Mouse (Mus musculus): ENCODE results near the gene Rph3al.

Rph3al gene

DNA sequence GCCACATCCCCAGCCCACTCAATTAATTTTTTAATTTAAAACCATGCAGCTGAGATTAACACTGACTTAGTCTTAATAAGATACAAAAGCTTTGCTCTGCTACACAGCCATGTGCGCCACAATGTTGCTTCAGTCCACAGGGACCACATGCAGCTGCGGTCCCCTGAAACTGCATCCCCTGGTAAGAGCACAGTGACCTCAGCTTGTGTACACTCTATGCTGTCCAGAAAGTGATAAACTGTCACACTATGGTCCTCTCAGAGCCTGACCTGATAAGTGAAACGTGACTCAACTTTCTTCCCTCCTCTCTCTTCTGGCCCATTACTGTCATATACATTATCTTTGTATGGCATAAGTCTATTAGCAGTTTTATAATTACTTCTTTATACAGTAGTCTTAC is 12.2 kb upstream of the Rph3al start:
- no peak for DNase-seq (ENCODE audit: low spot score in 2 of 2)

GRCm38 (mm10) chr11:75948789-75949188 is 10.6 kb upstream of the Rph3al start:
- no peak for DNase-seq (ENCODE audit: low spot score in 2 of 2)

DNA sequence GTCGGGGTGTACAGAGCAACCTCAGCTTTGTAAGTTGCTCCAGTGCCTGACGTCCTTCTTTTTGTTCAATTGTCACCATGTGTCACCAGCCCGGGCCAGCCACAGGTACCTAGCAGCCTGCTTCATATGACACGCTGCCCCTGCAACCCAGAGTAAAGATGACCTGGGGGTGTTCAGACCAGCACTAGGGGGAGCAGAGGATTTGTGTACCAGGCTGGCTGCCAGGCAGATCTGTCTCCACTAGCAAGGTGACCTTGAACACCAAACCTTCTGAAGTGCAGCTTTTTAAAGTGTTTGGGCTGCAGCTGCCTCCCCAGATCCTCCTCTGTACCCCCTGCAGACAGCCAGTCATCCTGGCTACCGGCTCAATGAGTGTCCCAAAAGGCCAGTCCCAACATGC is 9.0 kb upstream of the Rph3al start:
- DNase-seq (ENCODE audit: low spot score in 2 of 2): no peak

DNA sequence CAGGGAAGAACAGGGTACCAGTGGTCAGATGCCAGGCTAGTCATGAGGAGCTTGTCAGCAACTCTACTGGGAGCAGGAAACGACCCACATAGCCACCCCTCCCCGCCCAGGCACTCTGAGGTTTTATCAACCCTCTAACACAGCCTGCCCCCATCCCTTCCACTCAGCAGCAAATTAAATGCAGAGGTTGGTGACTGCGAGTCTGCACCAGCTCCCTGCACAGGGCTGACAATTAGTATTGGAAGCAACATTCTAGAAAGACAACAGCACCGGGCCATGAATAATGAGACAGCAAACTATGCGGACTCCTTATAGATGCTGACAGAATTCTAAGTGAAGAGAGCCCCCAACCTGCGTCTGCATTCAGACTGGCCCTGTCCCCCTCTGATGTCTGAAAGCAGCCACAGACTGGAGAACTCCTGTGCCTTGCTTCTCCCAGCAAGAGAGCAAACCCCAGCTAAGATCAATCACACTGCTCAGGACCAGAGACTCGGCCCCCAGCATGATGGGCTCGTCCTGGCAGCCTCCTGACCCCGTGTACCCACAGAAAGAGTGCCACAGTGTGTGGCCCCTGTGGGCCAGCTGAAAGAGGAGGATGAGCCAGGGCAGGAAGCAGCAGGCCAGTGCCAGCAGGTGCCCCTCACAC is 7.7 kb upstream of the Rph3al start:
- DNase-seq (ENCODE audit: low spot score in 2 of 2): no peak

DNA sequence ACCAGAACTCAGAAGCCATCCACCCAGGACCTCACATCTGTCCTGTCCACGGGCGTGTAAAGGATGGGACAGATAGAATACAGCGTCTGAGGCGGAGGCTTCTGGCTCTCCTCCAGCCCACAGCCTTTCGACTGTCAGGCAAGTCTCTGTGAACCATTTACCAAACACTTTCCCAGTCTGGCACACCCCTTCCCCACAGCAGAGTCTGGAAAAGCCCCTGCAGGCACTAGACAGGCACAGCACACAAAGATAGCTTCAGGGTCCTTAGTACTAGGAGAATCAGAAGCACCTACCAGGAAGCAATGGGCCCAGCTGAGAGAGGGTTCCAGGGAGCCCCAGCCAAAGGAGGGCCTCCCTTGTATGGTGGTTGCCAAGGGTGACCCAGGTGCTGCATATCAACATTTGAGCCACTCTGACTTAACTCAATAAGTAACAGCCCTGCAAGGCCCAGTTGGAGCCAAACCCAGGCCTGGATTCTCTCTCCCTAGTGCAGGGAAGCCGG is 808 bp downstream of the Rph3al start:
- no peak for DNase-seq (ENCODE audit: low spot score in 2 of 2)

- DNase-seq (ENCODE audit: low spot score in 2 of 2): no peak
These were observed 2.3 kb downstream of the Rph3al start for GRCm38 (mm10) chr11:75935819-75936430.

DNA sequence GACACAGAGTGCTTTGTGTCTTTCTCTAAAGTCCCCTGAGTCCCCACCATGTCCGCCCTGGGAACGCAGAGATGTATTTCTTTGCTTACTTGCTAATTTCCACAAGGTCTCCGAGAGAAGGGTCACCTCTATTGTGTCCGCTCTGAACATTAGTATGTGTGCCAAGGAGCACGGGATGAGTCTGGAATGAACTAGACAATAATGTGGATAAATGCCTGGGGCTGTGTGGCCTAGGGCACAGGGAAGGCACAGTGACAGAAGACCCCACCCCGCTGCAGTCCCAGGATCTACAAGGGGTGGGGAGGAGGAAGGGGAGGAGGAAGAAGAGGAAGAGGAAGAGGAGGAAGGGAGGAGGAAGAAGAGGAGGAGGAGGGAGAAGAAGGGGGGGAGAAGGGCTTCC is 3.8 kb downstream of the Rph3al start:
- DNase-seq (ENCODE audit: low spot score in 2 of 2): no peak

- DNase-seq (ENCODE audit: low spot score in 2 of 2): no peak
These were observed 4.9 kb downstream of the Rph3al start for GRCm38 (mm10) chr11:75933371-75933770.

GRCm38 (mm10) chr11:75930911-75931678 is 7.1 kb downstream of the Rph3al start:
- DNase-seq (ENCODE audit: low spot score in 2 of 2): no peak

DNA sequence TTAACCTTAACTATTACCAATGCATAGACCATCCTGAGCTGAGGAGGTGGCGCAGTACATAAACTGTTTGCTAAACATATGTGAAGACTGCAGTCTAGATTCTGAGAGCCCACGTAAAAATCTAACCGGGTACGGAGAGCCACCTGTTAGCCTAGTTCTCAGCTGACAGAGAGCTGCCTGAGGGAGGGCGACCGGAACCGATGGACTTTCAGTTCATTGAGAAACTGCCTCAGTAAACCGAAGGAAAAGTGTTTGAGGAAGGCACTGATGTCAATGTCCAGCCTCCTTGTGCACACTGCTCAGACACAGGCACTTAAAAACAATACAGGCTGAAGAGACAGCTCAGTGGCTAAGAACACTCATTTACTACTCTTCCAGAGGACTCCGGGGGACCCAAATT is 8.0 kb downstream of the Rph3al start:
- no peak for DNase-seq (ENCODE audit: low spot score in 2 of 2)

DNA sequence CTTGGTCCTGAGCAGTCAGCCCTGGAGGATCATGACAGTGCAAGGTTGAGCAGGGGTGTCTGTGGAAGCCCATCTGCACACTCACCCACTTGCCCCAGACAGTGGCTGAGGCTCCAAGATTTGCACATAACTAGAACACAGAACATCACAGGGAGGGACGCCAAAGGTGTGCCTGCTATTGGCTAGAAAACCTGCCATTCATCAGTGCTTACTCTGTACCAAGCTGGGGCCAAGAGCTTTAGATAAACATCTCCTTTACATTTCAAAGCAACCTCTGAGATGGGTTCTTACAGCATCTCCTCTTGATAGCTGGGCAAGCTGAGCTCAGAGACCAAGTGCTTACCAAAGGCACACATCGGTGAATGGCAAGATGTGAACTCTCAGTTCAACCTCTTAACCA is 10.3 kb downstream of the Rph3al start:
- DNase-seq (ENCODE audit: low spot score in 2 of 2): no peak

GRCm38 (mm10) chr11:75926431-75927312 is 11.6 kb downstream of the Rph3al start:
- no peak for DNase-seq (ENCODE audit: low spot score in 2 of 2)

DNA sequence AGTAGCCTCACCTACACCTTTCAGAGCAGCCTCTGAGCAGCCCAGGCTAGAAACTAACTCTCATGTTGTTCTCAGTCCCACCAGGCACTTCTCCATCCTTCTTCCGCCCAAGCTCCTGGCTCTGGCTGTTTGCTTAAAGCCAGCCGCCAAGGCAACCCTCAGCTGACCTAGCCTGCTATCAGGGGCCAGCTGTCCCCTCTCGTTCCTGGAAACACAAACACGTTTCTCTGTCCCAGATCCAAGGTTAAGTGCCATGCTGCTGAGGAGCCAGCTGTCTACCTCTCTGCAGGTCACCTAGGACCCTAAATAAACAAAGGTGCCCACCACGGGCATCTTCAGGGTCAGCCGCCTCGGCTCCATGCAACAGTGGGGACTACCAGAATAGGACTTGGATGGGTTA is 12.4 kb downstream of the Rph3al start:
- no peak for DNase-seq (ENCODE audit: low spot score in 2 of 2)

GRCm38 (mm10) chr11:75922741-75923140 is 15.5 kb downstream of the Rph3al start:
- no peak for DNase-seq (ENCODE audit: low spot score in 2 of 2)

DNA sequence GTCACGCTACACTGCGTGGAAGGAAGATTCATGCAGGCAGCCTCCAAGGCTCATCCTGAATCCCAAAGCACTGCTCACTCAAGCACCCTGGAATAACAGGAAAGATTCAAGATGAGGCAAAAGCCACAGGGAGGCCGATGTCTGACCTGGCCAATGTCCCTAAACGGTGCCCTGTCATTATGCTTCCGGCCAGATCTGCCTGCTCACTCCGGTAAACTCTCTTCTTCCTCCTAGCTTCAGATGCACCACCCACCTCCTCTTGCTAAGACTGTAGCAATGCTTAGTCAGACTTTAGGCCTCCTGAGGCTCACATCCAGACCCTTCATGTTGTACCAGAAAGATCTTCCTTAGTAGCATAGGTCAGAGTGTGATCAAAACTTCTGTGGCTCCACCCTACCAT is 19.1 kb downstream of the Rph3al start:
- no peak for DNase-seq (ENCODE audit: low spot score in 2 of 2)

GRCm38 (mm10) chr11:75917340-75917739 is 20.9 kb downstream of the Rph3al start:
- no peak for DNase-seq (ENCODE audit: low spot score in 2 of 2)

DNA sequence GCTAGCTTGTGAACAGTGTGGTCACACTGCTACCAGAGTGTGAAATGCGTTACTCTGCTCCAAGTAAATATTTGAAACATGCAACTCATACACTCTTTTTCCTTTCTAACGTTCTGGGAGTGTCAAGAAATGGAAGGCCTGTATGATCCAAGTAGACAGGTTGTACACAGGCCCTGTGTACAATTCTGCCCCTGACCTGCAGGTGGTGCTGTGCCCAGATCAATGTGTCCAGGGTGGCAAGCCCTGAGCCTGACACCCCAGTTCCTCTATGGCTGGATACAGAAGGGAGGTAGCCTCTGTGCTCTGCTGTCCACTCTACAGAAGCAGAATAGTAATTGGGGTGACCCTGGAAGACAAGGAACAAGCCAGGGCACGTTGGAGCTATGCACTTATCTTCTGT is 24.3 kb downstream of the Rph3al start:
- DNase-seq (ENCODE audit: low spot score in 2 of 2): no peak

- peak in 1 of 2 experiments; percentile 34 for DNase-seq (ENCODE audit: low spot score in 2 of 2)
These were observed 25.1 kb downstream of the Rph3al start for GRCm38 (mm10) chr11:75912944-75913657.

DNA sequence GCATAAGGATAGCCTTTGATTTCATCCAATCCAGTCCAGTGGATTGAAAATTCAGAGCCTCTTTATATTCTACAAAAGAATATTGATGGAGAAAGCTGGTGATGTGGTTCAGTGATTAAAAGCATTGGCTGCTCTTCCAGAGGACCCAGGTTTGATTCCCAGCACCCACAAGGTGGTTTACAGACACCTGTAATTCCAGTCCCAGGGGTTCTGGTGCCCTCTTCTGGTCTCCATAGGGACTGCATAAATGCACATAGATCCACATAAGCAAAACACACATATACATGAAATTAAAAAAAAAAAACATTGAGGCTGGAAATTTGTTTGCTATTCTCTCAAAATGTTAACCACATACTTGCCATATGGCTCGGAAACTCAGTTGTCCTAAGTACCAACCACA is 26.3 kb downstream of the Rph3al start:
- DNase-seq (ENCODE audit: low spot score in 2 of 2): no peak

- DNase-seq (ENCODE audit: low spot score in 2 of 2): no peak
These were observed 28.4 kb downstream of the Rph3al start for GRCm38 (mm10) chr11:75909702-75910429.

DNA sequence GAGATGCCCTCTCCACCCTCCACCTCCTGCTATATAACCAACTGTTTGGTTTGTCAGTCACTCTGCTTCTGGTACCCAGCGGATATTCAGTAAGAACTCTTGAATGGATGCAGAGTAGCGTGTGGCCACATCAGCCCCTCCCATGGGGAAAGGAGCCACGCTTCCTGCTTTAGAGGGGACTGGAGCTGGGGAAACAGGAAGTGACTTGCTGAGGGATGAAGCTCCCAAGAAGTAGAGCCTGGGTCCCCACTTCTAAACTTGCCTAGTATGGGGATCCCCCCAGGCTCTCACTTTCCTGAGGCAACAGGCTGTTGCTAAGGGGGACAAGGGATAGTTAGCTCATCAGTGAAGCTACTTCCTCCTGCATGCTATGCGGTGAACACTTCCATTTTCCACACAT is 30.8 kb downstream of the Rph3al start:
- DNase-seq (ENCODE audit: low spot score in 2 of 2): no peak

Data from right cerebral cortex, adult 2 months (tissue).